Mouse (Mus musculus) ovary, postnatal 36 days (tissue): ENCODE measurements around the gene Nr4a1.

Experiments used
- DNase-seq: peaks from one replicate; pipeline ENCODE4 v3.0.0; 2022; ENCODE audit warnings: low spot score, mixed read lengths

Nr4a1 gene

GRCm38 (mm10) chr15:101256463-101257206 is 2.6 kb downstream of the Nr4a1 start:
- no peak for DNase-seq

- DNase-seq, result no peak
These were observed 4.4 kb downstream of the Nr4a1 start for GRCm38 (mm10) chr15:101258420-101258819.

GRCm38 (mm10) chr15:101259922-101260321 is 5.9 kb downstream of the Nr4a1 start:
- DNase-seq, result no peak

- peak; percentile 50 for DNase-seq
These were observed 6.3 kb downstream of the Nr4a1 start for GRCm38 (mm10) chr15:101260387-101260786.

- no peak for DNase-seq
These were observed 7.0 kb downstream of the Nr4a1 start for GRCm38 (mm10) chr15:101260874-101261622.

GRCm38 (mm10) chr15:101262502-101262901 is 8.4 kb downstream of the Nr4a1 start:
- DNase-seq, result no peak

- DNase-seq, result peak; percentile 95
These were observed 12.3 kb downstream of the Nr4a1 start for GRCm38 (mm10) chr15:101266132-101266963.

- no peak for DNase-seq
These were observed 13.3 kb downstream of the Nr4a1 start for GRCm38 (mm10) chr15:101267053-101268032.

- no peak for DNase-seq
These were observed 16.2 kb downstream of the Nr4a1 start for GRCm38 (mm10) chr15:101270101-101270820.

GRCm38 (mm10) chr15:101271107-101271506 is 17.0 kb downstream of the Nr4a1 start:
- DNase-seq, result no peak

- no peak for DNase-seq
These were observed 17.4 kb downstream of the Nr4a1 start for GRCm38 (mm10) chr15:101271513-101271912.

GRCm38 (mm10) chr15:101274380-101274779 is 20.3 kb downstream of the Nr4a1 start:
- no peak for DNase-seq

- DNase-seq, result no peak
These were observed 23.4 kb downstream of the Nr4a1 start for GRCm38 (mm10) chr15:101277351-101277899.

- DNase-seq, result no peak
These were observed 24.5 kb downstream of the Nr4a1 start for GRCm38 (mm10) chr15:101278589-101278988.

GRCm38 (mm10) chr15:101279430-101279999 is 25.4 kb downstream of the Nr4a1 start:
- peak; percentile 74 for DNase-seq

GRCm38 (mm10) chr15:101282471-101282870 is 28.4 kb downstream of the Nr4a1 start:
- DNase-seq, result no peak

GRCm38 (mm10) chr15:101283183-101283910 is 29.3 kb downstream of the Nr4a1 start:
- no peak for DNase-seq

GRCm38 (mm10) chr15:101283911-101284750 is 30.1 kb downstream of the Nr4a1 start, which contains the start of gene Atg101:
Atg101 (plus strand) TSS chr15:101284272.
- DNase-seq, result peak; percentile 88
